Mouse (Mus musculus): ENCODE data around the gene Dhrs4.
A peak's percentile ranks its signal among the peaks of the same experiment; 100 is the strongest.

Gene Dhrs4

GRCm38 (mm10) chr14:55478651-55479599 is at the start of gene Dhrs4:
Gene Dhrs4 (plus strand): TSS chr14:55478758.
- peak; percentile 92 for DNase-seq

GRCm38 (mm10) chr14:55430255-55430654 is 48.3 kb upstream of the Dhrs4 start:
- no peak for DNase-seq

- no peak for DNase-seq
Measured at GRCm38 (mm10) chr14:55433052-55433451, 45.5 kb upstream of the Dhrs4 start.

- DNase-seq = no peak
Measured at GRCm38 (mm10) chr14:55434825-55435224, 43.7 kb upstream of the Dhrs4 start.

GRCm38 (mm10) chr14:55437118-55437517 is 41.4 kb upstream of the Dhrs4 start:
- no peak for DNase-seq

- peak; percentile 42 for DNase-seq
Measured at GRCm38 (mm10) chr14:55438193-55438784, 40.3 kb upstream of the Dhrs4 start.

- no peak for DNase-seq
Measured at GRCm38 (mm10) chr14:55457693-55458092, 20.9 kb upstream of the Dhrs4 start.

- peak; percentile 80 for DNase-seq
Measured at GRCm38 (mm10) chr14:55458273-55458672, 20.3 kb upstream of the Dhrs4 start.

GRCm38 (mm10) chr14:55458761-55459160 is 19.8 kb upstream of the Dhrs4 start:
- no peak for DNase-seq

GRCm38 (mm10) chr14:55459796-55460195 is 18.8 kb upstream of the Dhrs4 start:
- DNase-seq = peak; percentile 63

GRCm38 (mm10) chr14:55460297-55460696 is 18.3 kb upstream of the Dhrs4 start:
- DNase-seq = no peak

- no peak for DNase-seq
Measured at GRCm38 (mm10) chr14:55461757-55462156, 16.8 kb upstream of the Dhrs4 start.

- DNase-seq = no peak
Measured at GRCm38 (mm10) chr14:55466481-55466880, 12.1 kb upstream of the Dhrs4 start.

- DNase-seq = no peak
Measured at GRCm38 (mm10) chr14:55467108-55467507, 11.4 kb upstream of the Dhrs4 start.

GRCm38 (mm10) chr14:55468301-55468741 is 10.2 kb upstream of the Dhrs4 start:
- DNase-seq = no peak

- DNase-seq = no peak
Measured at GRCm38 (mm10) chr14:55469041-55469440, 9.5 kb upstream of the Dhrs4 start.

GRCm38 (mm10) chr14:55469821-55470220 is 8.7 kb upstream of the Dhrs4 start:
- DNase-seq = no peak

- no peak for DNase-seq
Measured at GRCm38 (mm10) chr14:55470806-55471205, 7.8 kb upstream of the Dhrs4 start.

GRCm38 (mm10) chr14:55475654-55476053 is 2.9 kb upstream of the Dhrs4 start:
- DNase-seq = no peak

- DNase-seq = no peak
Measured at GRCm38 (mm10) chr14:55477421-55477820, 1.1 kb upstream of the Dhrs4 start.

GRCm38 (mm10) chr14:55477829-55478228 is 729 bp upstream of the Dhrs4 start:
- DNase-seq = no peak

- no peak for DNase-seq
Measured at GRCm38 (mm10) chr14:55479629-55480028, 1.1 kb downstream of the Dhrs4 start.

GRCm38 (mm10) chr14:55484430-55485085 is 6.0 kb downstream of the Dhrs4 start:
- DNase-seq = no peak

GRCm38 (mm10) chr14:55486836-55487235 is 8.3 kb downstream of the Dhrs4 start:
- DNase-seq = no peak
